Mouse (Mus musculus) erythroblast, embryonic 14.5 days (primary cell): ENCODE data around the gene Fhad1. TPM values are rescaled to one million over a fixed set of nuclear protein-coding genes. Genes with fewer than 3 reads are reported as not detected.

Experiments
- H3K27me3 ChIP-seq: 2 replicates; pipeline ENCODE4 v1.6.1; 2012; ENCODE audit warnings: inconsistent platforms; ENCODE audit not compliant: control insufficient read depth
- H3K36me3 ChIP-seq: 2 replicates; pipeline ENCODE4 v1.6.1; 2012; ENCODE audit warnings: mild to moderate bottlenecking, inconsistent platforms; ENCODE audit not compliant: control insufficient read depth
- H3K4me1 ChIP-seq: 2 replicates; pipeline ENCODE4 v1.6.1; 2012; ENCODE audit warnings: inconsistent platforms; ENCODE audit not compliant: control insufficient read depth
- H3K4me3 ChIP-seq: replicated peaks from 2 replicates; pipeline ENCODE3; 2012; ENCODE audit warnings: moderate library complexity, mild to moderate bottlenecking, inconsistent platforms
- H3K9me3 ChIP-seq: 2 replicates; pipeline ENCODE4 v1.6.1; 2012; ENCODE audit warnings: low read length, inconsistent platforms, mixed read lengths; ENCODE audit not compliant: control insufficient read depth
- GATA1 ChIP-seq: IDR thresholded peaks from 2 replicates; pipeline ENCODE4 v1.6.1; 2012; ENCODE audit warnings: low read length, inconsistent platforms, mixed read lengths
- TAL1 ChIP-seq: IDR thresholded peaks from 3 replicates; pipeline ENCODE4 v1.6.1; 2012; ENCODE audit warnings: low read length, inconsistent platforms, mixed read lengths
- polyA plus RNA-seq: library from polyadenylated mRNA; stranded (reverse); fragments of >175 nt; gene quantifications from 2 replicates; pipeline ENCODE4 v1.2.3, GENCODE M21; 2012

The Fhad1 gene
- polyA plus RNA-seq, 1 experiment, result not detected

- Histone ChIP-seq H3K36me3 (peaks cover 54% of the 10 kb centered on the region), H3K4me1 (peaks cover 4% of the 10 kb centered on the region), H3K4me3 (no peak overlapping the region), H3K9me3 (no peaks in the 10 kb centered on the region), H3K27me3 (no peaks in the 10 kb centered on the region)
- TF ChIP-seq GATA1 (no peak), TAL1 (no peak)
These were observed 154.5 kb downstream of the Fhad1 start for GRCm38 (mm10) chr4:141860246-141860841.

DNA sequence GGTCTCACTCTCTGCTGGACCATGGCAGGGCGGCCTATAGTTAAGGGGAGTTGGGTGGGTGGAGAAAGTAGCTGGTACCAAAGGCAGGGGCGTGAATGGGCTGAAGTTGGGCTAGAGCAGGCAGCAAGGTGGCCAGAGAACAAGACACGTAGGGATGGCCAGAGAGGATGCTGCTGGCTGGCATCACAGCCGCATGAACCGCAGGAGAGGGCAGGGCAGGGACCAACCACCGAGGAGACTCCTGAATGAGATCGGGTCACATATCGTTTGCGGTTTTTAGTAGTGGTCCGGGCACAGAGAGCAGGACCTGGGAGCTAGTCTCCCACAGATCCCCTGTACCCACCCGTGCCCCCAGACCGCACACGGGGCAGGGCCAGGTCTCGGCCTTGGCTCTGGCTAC, 155.5 kb downstream of the Fhad1 start:
- H3K9me3 ChIP-seq, result no peaks in the 10 kb centered on the region
- H3K36me3 ChIP-seq, result peaks cover 48% of the 10 kb centered on the region
- peaks cover 4% of the 10 kb centered on the region for H3K4me1 ChIP-seq
- no peak overlapping the region for H3K4me3 ChIP-seq
- H3K27me3 ChIP-seq, result no peaks in the 10 kb centered on the region
- TF ChIP-seq TAL1 (no peak), GATA1 (no peak)

DNA sequence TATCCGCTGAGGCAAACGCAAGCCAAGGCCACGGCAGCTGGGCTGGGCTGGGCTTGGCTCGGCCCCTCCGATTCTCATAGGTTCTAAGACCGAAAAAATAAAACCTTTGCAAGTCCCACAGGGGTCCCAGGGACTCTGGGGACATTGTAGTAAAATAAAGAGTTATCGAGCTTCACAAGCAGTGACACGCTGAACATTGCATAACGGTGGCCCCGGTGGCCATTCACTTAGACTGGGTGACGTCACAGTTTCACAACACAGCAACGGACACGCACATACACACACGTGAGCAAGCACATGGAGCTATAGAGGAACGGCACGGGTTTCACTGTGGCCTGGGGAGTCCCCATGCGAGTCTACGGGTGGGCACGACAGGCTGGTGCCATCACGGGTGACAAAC, 156.4 kb downstream of the Fhad1 start:
- Histone ChIP-seq H3K9me3 (no peaks in the 10 kb centered on the region), H3K36me3 (peaks cover 41% of the 10 kb centered on the region), H3K4me3 (no peak overlapping the region), H3K27me3 (no peaks in the 10 kb centered on the region), H3K4me1 (peaks cover 4% of the 10 kb centered on the region)
- TF ChIP-seq TAL1, result no peak
- no peak for TF ChIP-seq GATA1

- Histone ChIP-seq H3K9me3 (no peaks in the 10 kb centered on the region), H3K36me3 (peaks cover 36% of the 10 kb centered on the region), H3K4me1 (peaks cover 4% of the 10 kb centered on the region), H3K4me3 (no peak overlapping the region), H3K27me3 (no peaks in the 10 kb centered on the region)
- TF ChIP-seq TAL1 (no peak), GATA1 (no peak)
These were observed 157.4 kb downstream of the Fhad1 start for GRCm38 (mm10) chr4:141857422-141857930.

GRCm38 (mm10) chr4:141853437-141853836, 161.4 kb downstream of the Fhad1 start:
- H3K27me3 ChIP-seq, result no peaks in the 10 kb centered on the region
- TF ChIP-seq TAL1 (no peak), GATA1 (no peak)
- peaks cover 4% of the 10 kb centered on the region for H3K4me1 ChIP-seq

DNA sequence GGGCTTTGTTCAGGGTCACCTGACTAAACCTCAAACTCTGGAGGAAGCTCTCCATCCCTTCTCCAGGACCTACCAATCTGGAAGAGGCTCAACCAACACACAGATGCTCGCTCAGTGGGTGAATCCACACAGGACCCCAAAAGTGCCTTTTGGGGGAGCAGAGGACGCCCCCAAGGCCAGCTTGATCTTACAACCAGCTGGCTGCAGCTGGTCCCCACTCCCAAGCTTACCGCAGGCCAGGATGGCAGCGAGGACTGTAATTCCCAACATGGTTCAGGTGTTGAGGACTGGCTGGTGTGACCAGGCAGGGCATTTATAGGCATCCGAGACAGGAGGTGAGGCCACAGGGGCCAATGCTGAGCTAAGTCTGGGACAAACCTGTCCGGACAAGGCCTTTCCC, 168.9 kb downstream of the Fhad1 start, which contains the start of gene Ctrc:
Gene Ctrc, minus strand, starts transcription at position 361 of the 400 bp plus-strand sequence.
- H3K36me3 ChIP-seq, result no peaks in the 10 kb centered on the region
- H3K27me3 ChIP-seq, result no peaks in the 10 kb centered on the region
- no peaks in the 10 kb centered on the region for H3K9me3 ChIP-seq
- TF ChIP-seq GATA1, result no peak
- no peak for TF ChIP-seq TAL1
- no peaks in the 10 kb centered on the region for H3K4me1 ChIP-seq
- no peak within 1 kb of the TSS for H3K4me3 ChIP-seq

More at GRCm38 (mm10) chr4:141853437-141853836, 161.4 kb downstream of the Fhad1 start:
- Histone ChIP-seq H3K4me3 (no peak overlapping the region), H3K36me3 (0 out of 2 replicates have a peak, but pooled peaks cover 2% of the 10 kb centered on the region), H3K9me3 (no peaks in the 10 kb centered on the region)

Other genes with a start within 250 kb of the Fhad1 start
- gene Dnajc16, start 224.2 kb downstream of the Fhad1 start, polyA plus RNA-seq, result 0.14 and 0.15 TPM in 2 replicates
- gene Casp9, start 221.5 kb downstream of the Fhad1 start, polyA plus RNA-seq, result 1.2 and 2.3 TPM in 2 replicates
- not detected in 2 replicates for gene Cela2a, start 188.9 kb downstream of the Fhad1 start, polyA plus RNA-seq
- gene Ctrc, start 168.7 kb downstream of the Fhad1 start, polyA plus RNA-seq, result not detected in 2 replicates
- gene Efhd2, start 140.2 kb downstream of the Fhad1 start, polyA plus RNA-seq, result 3.7 and 4.2 TPM in 2 replicates
- gene Tmem51, start 69.2 kb upstream of the Fhad1 start, polyA plus RNA-seq, result 0.09 and 0.15 TPM in 2 replicates
- gene Kazn, start 224.3 kb upstream of the Fhad1 start, polyA plus RNA-seq, result 0.05 TPM in 1 of 2 replicates, not detected in the other